8 mouse cellular contexts compared by ENCODE assay signal in the genomic region with DNA sequence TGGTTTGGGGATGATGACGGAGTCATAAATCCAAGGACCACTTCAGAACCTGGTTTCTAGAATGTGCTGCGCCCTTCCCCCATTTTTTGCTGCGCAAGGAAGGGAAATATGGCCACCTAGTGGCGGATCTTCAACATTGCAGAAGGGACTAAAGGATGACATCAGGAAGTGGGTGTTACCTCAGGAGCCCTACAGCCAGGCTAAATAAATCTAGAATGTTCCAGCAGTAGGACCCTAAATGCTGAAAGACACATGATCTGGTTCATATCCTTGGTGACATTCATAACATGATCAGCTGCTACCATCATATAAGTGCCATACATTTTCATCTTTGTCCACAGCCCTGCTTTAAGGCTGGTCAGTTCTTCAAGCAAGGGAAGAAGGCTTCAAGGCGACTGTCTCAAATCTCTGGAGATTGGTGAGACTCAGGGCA. TPM values are rescaled to one million over a fixed set of nuclear protein-coding genes. Genes with fewer than 3 reads are reported as not detected.
A peak's percentile ranks its signal among the peaks of the same experiment; 100 is the strongest.
DNase-seq lines count a peak whose midpoint lies in the region; ATAC-seq lines count a peak whose summit lies in the region.
"Not testable (repeated sequence)": the region's sequence is repeated elsewhere in the genome, so short reads cannot be mapped to it uniquely, and the experiment has no call there.

A gene (plus strand): TSS at position 383 of the 433 bp plus-strand sequence.

- ATAC-seq in erythroid progenitor cell, adult 5-6 weeks (replicated peaks; ENCODE audit: low FRiP score, poor library complexity, severe bottlenecking) = 0 out of 2 replicates have a peak, but pooled peaks have one; percentile 34
- not testable (repeated sequence) for ATAC-seq in heart, embryonic 13.5 days (ENCODE audit: extremely low read depth, insufficient number of reproducible peaks, low FRiP score, low TSS enrichment); limb, embryonic 15.5 days (ENCODE audit: insufficient number of reproducible peaks, low FRiP score, low TSS enrichment, low read depth)
- 0 out of 2 replicates have a peak, but pooled peaks have one; percentile 4 for ATAC-seq in kidney, embryonic 15.5 days (replicated peaks; ENCODE audit: low FRiP score)
- ATAC-seq in midbrain, embryonic 16.5 days = peak; percentile 2
- ATAC-seq in stomach, embryonic 14.5 days (ENCODE audit: insufficient number of reproducible peaks, insufficient read depth, low FRiP score, low read depth) = peak; percentile 11; the same call in 1 of the 2 replicates

- peak within 1 kb of the TSS; percentile 71 for H3K4me2 ChIP-seq in heart, embryonic 13.5 days
- H3K4me2 ChIP-seq in kidney, embryonic 15.5 days = peak within 1 kb of the TSS; percentile 63
- H3K4me2 ChIP-seq in limb, embryonic 15.5 days = peak within 1 kb of the TSS; percentile 49
- peak within 1 kb of the TSS; percentile 45 for H3K4me2 ChIP-seq in midbrain, embryonic 16.5 days (ENCODE audit: low read length)
- peak within 1 kb of the TSS; percentile 49 for H3K4me2 ChIP-seq in stomach, embryonic 14.5 days (replicated peaks; ENCODE audit: low read depth, low read length)

- WGBS in heart, embryonic 13.5 days = 7% methylated on average over 3 of the region's 5 CpGs
- 40% methylated on average over 4 of the region's 5 CpGs for WGBS in kidney, embryonic 15.5 days
- WGBS in limb, embryonic 15.5 days = 22% methylated on average over 4 of the region's 5 CpGs
- 10% methylated on average over 3 of the region's 5 CpGs for WGBS in midbrain, embryonic 16.5 days
- 6% methylated on average over 3 of the region's 5 CpGs for WGBS in stomach, embryonic 14.5 days

- not testable (repeated sequence) for H3K27me3 ChIP-seq in heart, embryonic 13.5 days (replicated peaks); kidney, embryonic 15.5 days; limb, embryonic 15.5 days; midbrain, embryonic 16.5 days (ENCODE audit: control insufficient read depth, insufficient read depth, low read depth, low read length); stomach, embryonic 14.5 days (ENCODE audit: control insufficient read depth, insufficient read depth, low read length)

- peaks cover 31% of the 10 kb centered on the region for H3K36me3 ChIP-seq in heart, embryonic 13.5 days
- H3K36me3 ChIP-seq in kidney, embryonic 15.5 days = peaks cover 23% of the 10 kb centered on the region
- H3K36me3 ChIP-seq in limb, embryonic 15.5 days; midbrain, embryonic 16.5 days (ENCODE audit: control insufficient read depth, insufficient read depth, low read length); stomach, embryonic 14.5 days (ENCODE audit: control insufficient read depth, insufficient read depth, low read length): not testable (repeated sequence)

- H3K27ac ChIP-seq in brown adipose tissue, adult 24 weeks (replicated peaks; ENCODE audit: low read depth, low read length); stomach, embryonic 14.5 days (ENCODE audit: low read length): not testable (repeated sequence)
- H3K27ac ChIP-seq in heart, embryonic 13.5 days (replicated peaks) = peak within 1 kb of the TSS; percentile 39; the same call in 1 of the 2 replicates
- peak within 1 kb of the TSS; percentile 41; the same call in 1 of the 2 replicates for H3K27ac ChIP-seq in kidney, embryonic 15.5 days
- 0 out of 2 replicates have a peak within 1 kb of the TSS, but pooled peaks have one; percentile 47 for H3K27ac ChIP-seq in limb, embryonic 15.5 days
- peak within 1 kb of the TSS; percentile 86 for H3K27ac ChIP-seq in midbrain, embryonic 16.5 days (ENCODE audit: low read length)

- H3K4me1 ChIP-seq in brown adipose tissue, adult 24 weeks (ENCODE audit: control insufficient read depth, insufficient read depth, insufficient read length, low read length); heart, embryonic 13.5 days; kidney, embryonic 15.5 days; limb, embryonic 15.5 days; midbrain, embryonic 16.5 days (ENCODE audit: control insufficient read depth, insufficient read depth, low read length); stomach, embryonic 14.5 days (ENCODE audit: control insufficient read depth, insufficient read depth, low read length): not testable (repeated sequence)

- peak; percentile 28 to 47 for DNase-seq in CD8-positive naive resting alpha-beta T cell, adult 2 months (ENCODE audit: low read depth in 2 of 2, low spot score in 2 of 2)

- H3K9ac ChIP-seq in heart, embryonic 13.5 days = peak within 1 kb of the TSS; percentile 85
- peak within 1 kb of the TSS; percentile 47 for H3K9ac ChIP-seq in kidney, embryonic 15.5 days
- peak within 1 kb of the TSS; percentile 39 for H3K9ac ChIP-seq in limb, embryonic 15.5 days
- H3K9ac ChIP-seq in midbrain, embryonic 16.5 days (ENCODE audit: low read depth, low read length) = peak within 1 kb of the TSS; percentile 81
- peak within 1 kb of the TSS; percentile 30; the same call in 1 of the 2 replicates for H3K9ac ChIP-seq in stomach, embryonic 14.5 days (replicated peaks; ENCODE audit: low read depth, low read length)

- H3K9me3 ChIP-seq in heart, embryonic 13.5 days; kidney, embryonic 15.5 days (replicated peaks); limb, embryonic 15.5 days; midbrain, embryonic 16.5 days (replicated peaks; ENCODE audit: control insufficient read depth, low read length, poor library complexity, severe bottlenecking); stomach, embryonic 14.5 days (ENCODE audit: control insufficient read depth, low read depth, low read length): not testable (repeated sequence)

- H3K4me3 ChIP-seq in brown adipose tissue, adult 24 weeks (ENCODE audit: insufficient read depth, low read depth, low read length) = peak within 1 kb of the TSS; percentile 59
- H3K4me3 ChIP-seq in heart, embryonic 13.5 days = peak within 1 kb of the TSS; percentile 68
- peak within 1 kb of the TSS; percentile 59 for H3K4me3 ChIP-seq in kidney, embryonic 15.5 days (replicated peaks)
- H3K4me3 ChIP-seq in limb, embryonic 15.5 days = peak within 1 kb of the TSS; percentile 54
- H3K4me3 ChIP-seq in midbrain, embryonic 16.5 days (ENCODE audit: low read depth, low read length) = peak within 1 kb of the TSS; percentile 58
- H3K4me3 ChIP-seq in stomach, embryonic 14.5 days (ENCODE audit: low read depth, low read length) = peak within 1 kb of the TSS; percentile 47

RNA-seq across cellular contexts. Expression of the gene that starts here (rescaled TPM):
- 5.0 and 5.7 TPM in 2 replicates for polyA plus RNA-seq in brown adipose tissue, adult 24 weeks (2012; ENCODE audit: insufficient read depth, insufficient read length, missing spikeins)
- 0.72 and 15.1 TPM in 2 replicates for total RNA-seq in erythroid progenitor cell, adult 5-6 weeks (2015; ENCODE audit: low replicate concordance)
- total RNA-seq in erythroid progenitor cell, adult 5-6 weeks (2017; ENCODE audit: low replicate concordance) = 0.08 and 5.4 TPM in 2 replicates
- polyA plus RNA-seq in heart, embryonic 13.5 days (2015; fragmentation: Nextera tagmentation; extraction: Ambion mirVana) = 57.7 and 57.9 TPM in 2 replicates
- 54.4 and 56.9 TPM in 2 replicates for polyA plus RNA-seq in kidney, embryonic 15.5 days (2015; fragmentation: Nextera tagmentation; extraction: Ambion mirVana)
- 46.9 and 48.6 TPM in 2 replicates for polyA plus RNA-seq in limb, embryonic 15.5 days (2015; fragmentation: Nextera tagmentation; extraction: Ambion mirVana)
- polyA plus RNA-seq in midbrain, embryonic 16.5 days (2015; fragmentation: Nextera tagmentation; extraction: Ambion mirVana) = 129 and 136 TPM in 2 replicates
- polyA plus RNA-seq in stomach, embryonic 14.5 days (2014; fragmentation: Nextera tagmentation; extraction: Ambion mirVana) = 46.6 and 51.1 TPM in 2 replicates

Comparison
In these comparisons a context has a peak if more than half of its experiments do, and no peak if none do; other contexts are left out.
1. H3K9ac ChIP-seq: peak in every context shown above with its lines; median percentile 85 in heart, embryonic 13.5 days; 81 in midbrain, embryonic 16.5 days; 47 in kidney, embryonic 15.5 days; 39 in limb, embryonic 15.5 days; 30 in stomach, embryonic 14.5 days.